ENCODE assay signal across 11 mouse cellular contexts in genomic region chr2:172935776-172936562, GRCm38 (mm10). TPM values are rescaled to one million over a fixed set of nuclear protein-coding genes. Genes with fewer than 3 reads are reported as not detected.
DNase-seq lines count a peak whose midpoint lies in the region; ATAC-seq and TF ChIP-seq lines count a peak whose summit lies in the region.
"Had no signal": no experiment of that assay in that cellular context is flagged by ENCODE, and none has a peak within 500 bp of the region (broad histone marks: within the 10 kb centered on the region; RNA-seq: fewer than 3 reads in every experiment).

No protein-coding gene starts in this region.

- intact Hi-C loops in heart, postnatal 14 days (cut with DNase I): no loop called here
- intact Hi-C loops in left cerebral cortex, postnatal 25 days (cut with DNase I): loop anchor here (5.0 kb wide), 1 partner anchor 99 kb away; no protein-coding TSS in a partner anchor

- no peaks in the 10 kb centered on the region for H3K9me3 ChIP-seq in heart, postnatal 0 days (replicated peaks; ENCODE audit: control insufficient read depth, low read length)
- H3K9me3 ChIP-seq in forebrain, embryonic 12.5 days: no peaks in the 10 kb centered on the region
- H3K9me3 ChIP-seq in limb, embryonic 10.5 days (replicated peaks): no peaks in the 10 kb centered on the region
- no peaks in the 10 kb centered on the region for H3K9me3 ChIP-seq in neural tube, embryonic 14.5 days (ENCODE audit: control insufficient read depth, low read length)

- TF ChIP-seq CTCF in heart, postnatal 0 days (IDR thresholded peaks at IDR 0.05; ENCODE audit: low read depth): no peak

- ATAC-seq in heart, postnatal 0 days (ENCODE audit: insufficient read depth, low read depth): no peak
- no peak for ATAC-seq in forebrain, embryonic 12.5 days (ENCODE audit: low FRiP score)
- ATAC-seq in neural tube, embryonic 14.5 days (ENCODE audit: low read depth): no peak

- WGBS in heart, postnatal 0 days: 31% methylated on average over 12 of the region's 12 CpGs
- 7% methylated on average over 12 of the region's 12 CpGs for WGBS in forebrain, embryonic 12.5 days
- 5% methylated on average over 12 of the region's 12 CpGs for WGBS in limb, embryonic 10.5 days
- WGBS in neural tube, embryonic 14.5 days: 21% methylated on average over 12 of the region's 12 CpGs

- peak overlapping the region; percentile 34; the same call in 1 of the 2 replicates for H3K9ac ChIP-seq in heart, postnatal 0 days (replicated peaks; ENCODE audit: low read depth, low read length)
- H3K9ac ChIP-seq in forebrain, embryonic 12.5 days: no peak overlapping the region
- no peak overlapping the region for H3K9ac ChIP-seq in neural tube, embryonic 14.5 days (replicated peaks; ENCODE audit: low read depth, low read length)

- peaks cover 50% of the 10 kb centered on the region for H3K27me3 ChIP-seq in heart, postnatal 0 days (ENCODE audit: control insufficient read depth, insufficient read depth, low read length)
- H3K27me3 ChIP-seq in forebrain, embryonic 12.5 days: peaks cover 86% of the 10 kb centered on the region
- H3K27me3 ChIP-seq in limb, embryonic 10.5 days (ENCODE audit: low read depth, poor library complexity, severe bottlenecking): peaks cover 35% of the 10 kb centered on the region
- peaks cover 23% of the 10 kb centered on the region for H3K27me3 ChIP-seq in neural tube, embryonic 14.5 days (ENCODE audit: control insufficient read depth, insufficient read depth, low read length)

- TF ChIP-seq EP300 in heart, postnatal 0 days (IDR thresholded peaks at IDR 0.05; ENCODE audit: low read depth): no peak

- H3K4me2 ChIP-seq in heart, postnatal 0 days (ENCODE audit: low read depth, low read length): no peak overlapping the region
- H3K4me2 ChIP-seq in forebrain, embryonic 12.5 days: peak overlapping the region; percentile 50; the same call in 1 of the 2 replicates
- no peak overlapping the region for H3K4me2 ChIP-seq in neural tube, embryonic 14.5 days (ENCODE audit: low read depth, low read length)

- DNase-seq in heart, postnatal 0 days (ENCODE audit: low spot score): no peak
- no peak for DNase-seq in heart, postnatal 14 days
- DNase-seq in limb, embryonic 10.5 days (ENCODE audit: low spot score): no peak
- DNase-seq in left cerebral cortex, postnatal 25 days (ENCODE audit: low spot score in 2 of 2): no peak
- DNase-seq in layer of hippocampus, adult 18-20 months (ENCODE audit: low spot score in 2 of 2): no peak
- no peak for DNase-seq in lung, postnatal 4 days
- DNase-seq: cerebellum, adult 11-12 months; kidney, postnatal 36 days; thymus, postnatal 36 days had no signal

- peaks cover 36% of the 10 kb centered on the region for H3K4me1 ChIP-seq in heart, postnatal 0 days (ENCODE audit: control insufficient read depth, insufficient read depth)
- H3K4me1 ChIP-seq in forebrain, embryonic 12.5 days: peaks cover 85% of the 10 kb centered on the region
- peaks cover 98% of the 10 kb centered on the region for H3K4me1 ChIP-seq in limb, embryonic 10.5 days
- H3K4me1 ChIP-seq in neural tube, embryonic 14.5 days (ENCODE audit: control insufficient read depth, insufficient read depth, low read length): peaks cover 44% of the 10 kb centered on the region

- no peaks in the 10 kb centered on the region for H3K36me3 ChIP-seq in heart, postnatal 0 days (replicated peaks; ENCODE audit: control insufficient read depth, insufficient read depth, low read length)
- no peaks in the 10 kb centered on the region for H3K36me3 ChIP-seq in forebrain, embryonic 12.5 days (replicated peaks)
- no peaks in the 10 kb centered on the region for H3K36me3 ChIP-seq in limb, embryonic 10.5 days
- no peaks in the 10 kb centered on the region for H3K36me3 ChIP-seq in neural tube, embryonic 14.5 days (ENCODE audit: control insufficient read depth, insufficient read depth, low read length)

- peak overlapping the region; percentile 84 for H3K27ac ChIP-seq in heart, postnatal 0 days (ENCODE audit: low read depth)
- peak overlapping the region; percentile 43 for H3K27ac ChIP-seq in forebrain, embryonic 12.5 days
- H3K27ac ChIP-seq in limb, embryonic 10.5 days: peak overlapping the region; percentile 91
- peak overlapping the region; percentile 22; the same call in 1 of the 2 replicates for H3K27ac ChIP-seq in neural tube, embryonic 14.5 days (ENCODE audit: low read depth, low read length)

- H3K4me3 ChIP-seq in heart, postnatal 0 days (ENCODE audit: low read depth, low read length): no peak overlapping the region
- H3K4me3 ChIP-seq in forebrain, embryonic 12.5 days (replicated peaks): no peak overlapping the region
- H3K4me3 ChIP-seq in limb, embryonic 10.5 days: peak overlapping the region; percentile 72
- H3K4me3 ChIP-seq in neural tube, embryonic 14.5 days (ENCODE audit: low read depth, low read length): no peak overlapping the region

RNA-seq across cellular contexts. Expression of gene Bmp7, which starts 4.2 kb away (rescaled TPM):
- total RNA-seq in heart, postnatal 0 days (2014; rRNA removed; ENCODE audit: low replicate concordance): 51.3 and 60.3 TPM in 2 replicates
- 11.8 TPM in 2 replicates for polyA plus RNA-seq in heart, postnatal 0 days (2015; fragmentation: Nextera tagmentation; extraction: Ambion mirVana)
- total RNA-seq in heart, postnatal 14 days (2021): 1 to 10 TPM; 1.7 to 2.6 TPM
- 9.5 and 13.2 TPM in 2 replicates for polyA plus RNA-seq in forebrain, embryonic 12.5 days (2016; fragmentation: Nextera tagmentation; extraction: Ambion mirVana)
- polyA plus RNA-seq in limb, embryonic 10.5 days (2016; fragmentation: Nextera tagmentation; extraction: Ambion mirVana): 31.3 and 39.5 TPM in 2 replicates
- 5.8 and 19.1 TPM in 2 replicates for polyA plus RNA-seq in neural tube, embryonic 14.5 days (2014; fragmentation: Nextera tagmentation; extraction: Ambion mirVana)
- total RNA-seq in left cerebral cortex, postnatal 25 days (2021): 10 to 100 TPM; 10.8 to 12.2 TPM
- total RNA-seq in layer of hippocampus, adult 18-20 months (2021): 1 to 10 TPM; 4.8 to 5.1 TPM

RNA-seq across cellular contexts. Expression of gene Spo11, which starts 41.5 kb away (rescaled TPM):
- 19.1 TPM in 1 of 2 replicates, not detected in the other for total RNA-seq in heart, postnatal 0 days (2014; rRNA removed; ENCODE audit: low replicate concordance)
- 0.18 TPM in 1 of 2 replicates, not detected in the other for polyA plus RNA-seq in heart, postnatal 0 days (2015; fragmentation: Nextera tagmentation; extraction: Ambion mirVana)
- under 1 TPM; 0.07 to 0.93 TPM for total RNA-seq in heart, postnatal 14 days (2021)
- polyA plus RNA-seq in forebrain, embryonic 12.5 days (2016; fragmentation: Nextera tagmentation; extraction: Ambion mirVana): 0.27 and 1.0 TPM in 2 replicates
- 0.36 and 0.79 TPM in 2 replicates for polyA plus RNA-seq in limb, embryonic 10.5 days (2016; fragmentation: Nextera tagmentation; extraction: Ambion mirVana)
- 0.09 and 0.45 TPM in 2 replicates for polyA plus RNA-seq in neural tube, embryonic 14.5 days (2014; fragmentation: Nextera tagmentation; extraction: Ambion mirVana)
- under 1 TPM; 0.41 to 0.73 TPM for total RNA-seq in left cerebral cortex, postnatal 25 days (2021)
- total RNA-seq in layer of hippocampus, adult 18-20 months (2021): not detected

Comparison
In these comparisons a context has a peak if more than half of its experiments do, and no peak if none do; other contexts are left out.
1. H3K27ac ChIP-seq: peak in every context shown above with its lines; median percentile 91 in limb, embryonic 10.5 days; 84 in heart, postnatal 0 days; 43 in forebrain, embryonic 12.5 days; 22 in neural tube, embryonic 14.5 days.